Mouse (Mus musculus) thymus, adult 2 months (tissue): ENCODE results near the gene Zdhhc1.

Source experiments
- CTCF ChIP-seq: fragments of 200-500 bp; IDR thresholded peaks from 2 replicates; pipeline ENCODE4 v1.5.1; 2012; ENCODE audit warnings: mild to moderate bottlenecking, control low read depth, low read length, moderate library complexity, borderline replicate concordance; ENCODE audit not compliant: control insufficient read depth, poor library complexity, insufficient read depth; ENCODE audit errors: extremely low read depth
- POLR2A ChIP-seq: fragments of 200-500 bp; IDR thresholded peaks from 2 replicates; pipeline ENCODE4 v1.6.1; 2012; ENCODE audit warnings: mild to moderate bottlenecking, low read length, control low read depth, moderate library complexity; ENCODE audit not compliant: control insufficient read depth, poor library complexity, insufficient read depth; ENCODE audit errors: extremely low read depth

GRCm38 (mm10) chr8:105542032-105542656, 45.4 kb upstream of the Zdhhc1 start:
- TF ChIP-seq CTCF, result no peak
- TF ChIP-seq POLR2A, result no peak
